Mouse (Mus musculus): Measurements from ENCODE around the gene Cryzl2. TPM values are rescaled to one million over a fixed set of nuclear protein-coding genes. Genes with fewer than 3 reads are reported as not detected.

The Cryzl2 gene
- total RNA-seq, 1 experiment: 6.9 TPM

DNA sequence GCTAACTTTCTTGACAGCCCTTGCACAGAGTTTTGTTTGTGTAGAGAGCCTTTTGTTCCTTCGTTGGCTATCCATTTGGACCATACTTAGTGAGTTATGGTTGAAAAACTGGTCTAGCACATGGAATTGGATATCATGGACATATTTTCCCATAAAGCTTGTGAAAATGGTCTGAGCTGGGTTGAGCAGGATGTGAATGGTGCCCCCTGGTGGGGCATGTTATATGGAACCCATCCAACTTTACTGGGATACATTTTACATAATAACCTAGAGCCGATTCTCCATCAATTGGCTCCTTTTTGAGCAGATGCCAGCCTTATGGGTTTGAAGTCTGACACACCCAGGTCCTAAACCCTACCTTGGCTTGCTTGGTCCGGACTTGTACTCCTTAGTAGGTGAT lies 6.8 kb downstream of the Cryzl2 start:
- no peaks in the 10 kb centered on the region for H3K4me1 ChIP-seq (ENCODE audit: control insufficient read depth in 2 of 2, insufficient read depth in 2 of 2, low read length in 2 of 2, poor library complexity in 1 of 2)
- peaks cover 2% of the 10 kb centered on the region; the same call in 1 of the 2 replicates for H3K36me3 ChIP-seq (ENCODE audit: control insufficient read depth, insufficient read depth, low read length, poor library complexity, severe bottlenecking)
- H3K4me3 ChIP-seq (ENCODE audit: insufficient read depth in 1 of 2, low read depth in 1 of 2, low read length in 2 of 2, poor library complexity in 1 of 2, severe bottlenecking in 1 of 2): no peak overlapping the region
- in situ Hi-C loops (cut with MboI; ENCODE audit: low sequenced_read_pairs in 2 of 2, unreplicated experiment in 2 of 2): loop anchor here in 1 of 2 experiments (25.0 kb wide), 1 partner anchor 378 kb away; no protein-coding TSS in a partner anchor
- H3K9ac ChIP-seq (ENCODE audit: insufficient read depth, low read depth, low read length, poor library complexity, severe bottlenecking): no peak overlapping the region
- no peak overlapping the region for H3K27ac ChIP-seq (ENCODE audit: insufficient read depth, low read depth, low read length, poor library complexity, severe bottlenecking)
- no peaks in the 10 kb centered on the region for H3K9me3 ChIP-seq (ENCODE audit: control insufficient read depth, insufficient read depth, low read depth, low read length)
- no peak for DNase-seq (ENCODE audit: low read depth, low spot score)
- TF ChIP-seq MAFK (IDR thresholded peaks at IDR 0.05; ENCODE audit: insufficient read depth, low read depth, low read length) (no peak), ZC3H11A (IDR thresholded peaks at IDR 0.05; ENCODE audit: borderline replicate concordance, low read depth, low read length) (no peak), ZNF384 (IDR thresholded peaks at IDR 0.05; ENCODE audit: low read depth, low read length) (no peak), HCFC1 (IDR thresholded peaks at IDR 0.05; ENCODE audit: borderline replicate concordance, insufficient read depth, low read length) (no peak), CHD2 (IDR thresholded peaks at IDR 0.05; ENCODE audit: low read depth, low read length) (no peak)

DNA sequence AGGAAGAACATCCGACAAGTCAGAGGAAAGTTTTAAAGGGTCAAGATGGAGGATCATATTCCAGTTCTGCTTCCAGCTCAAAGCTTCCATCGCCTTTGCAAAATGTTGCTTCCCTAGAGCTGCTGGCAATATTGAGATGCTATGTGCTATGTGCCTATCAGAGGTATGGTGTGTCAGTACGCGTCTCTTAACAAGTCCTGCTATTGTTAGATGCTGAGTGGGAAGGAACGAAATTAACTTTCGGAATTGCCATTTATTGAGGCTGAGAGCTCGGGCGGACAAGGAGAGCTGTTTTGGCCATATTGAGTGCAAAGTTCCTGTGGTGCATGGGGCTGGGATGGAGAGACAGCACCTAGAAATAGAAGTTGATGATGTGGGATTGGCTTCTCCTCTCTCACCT lies 9.5 kb downstream of the Cryzl2 start:
- Histone ChIP-seq H3K36me3 (ENCODE audit: control insufficient read depth, insufficient read depth, low read length, poor library complexity, severe bottlenecking) (peaks cover 2% of the 10 kb centered on the region; the same call in 1 of the 2 replicates), H3K4me1 (ENCODE audit: control insufficient read depth in 2 of 2, insufficient read depth in 2 of 2, low read length in 2 of 2, poor library complexity in 1 of 2) (no peaks in the 10 kb centered on the region), H3K27ac (ENCODE audit: insufficient read depth, low read depth, low read length, poor library complexity, severe bottlenecking) (no peak overlapping the region), H3K9ac (ENCODE audit: insufficient read depth, low read depth, low read length, poor library complexity, severe bottlenecking) (no peak overlapping the region), H3K9me3 (ENCODE audit: control insufficient read depth, insufficient read depth, low read depth, low read length) (no peaks in the 10 kb centered on the region), H3K4me3 (ENCODE audit: insufficient read depth in 1 of 2, low read depth in 1 of 2, low read length in 2 of 2, poor library complexity in 1 of 2, severe bottlenecking in 1 of 2) (no peak overlapping the region)
- TF ChIP-seq HCFC1 (IDR thresholded peaks at IDR 0.05; ENCODE audit: borderline replicate concordance, insufficient read depth, low read length) (no peak), CHD2 (IDR thresholded peaks at IDR 0.05; ENCODE audit: low read depth, low read length) (no peak), ZNF384 (IDR thresholded peaks at IDR 0.05; ENCODE audit: low read depth, low read length) (no peak), MAFK (IDR thresholded peaks at IDR 0.05; ENCODE audit: insufficient read depth, low read depth, low read length) (no peak), ZC3H11A (IDR thresholded peaks at IDR 0.05; ENCODE audit: borderline replicate concordance, low read depth, low read length) (no peak)
- DNase-seq (ENCODE audit: low read depth, low spot score): no peak
- in situ Hi-C loops (cut with MboI; ENCODE audit: low sequenced_read_pairs in 2 of 2, unreplicated experiment in 2 of 2): loop anchor here in 1 of 2 experiments (25.0 kb wide), 1 partner anchor 381 kb away; no protein-coding TSS in a partner anchor

DNA sequence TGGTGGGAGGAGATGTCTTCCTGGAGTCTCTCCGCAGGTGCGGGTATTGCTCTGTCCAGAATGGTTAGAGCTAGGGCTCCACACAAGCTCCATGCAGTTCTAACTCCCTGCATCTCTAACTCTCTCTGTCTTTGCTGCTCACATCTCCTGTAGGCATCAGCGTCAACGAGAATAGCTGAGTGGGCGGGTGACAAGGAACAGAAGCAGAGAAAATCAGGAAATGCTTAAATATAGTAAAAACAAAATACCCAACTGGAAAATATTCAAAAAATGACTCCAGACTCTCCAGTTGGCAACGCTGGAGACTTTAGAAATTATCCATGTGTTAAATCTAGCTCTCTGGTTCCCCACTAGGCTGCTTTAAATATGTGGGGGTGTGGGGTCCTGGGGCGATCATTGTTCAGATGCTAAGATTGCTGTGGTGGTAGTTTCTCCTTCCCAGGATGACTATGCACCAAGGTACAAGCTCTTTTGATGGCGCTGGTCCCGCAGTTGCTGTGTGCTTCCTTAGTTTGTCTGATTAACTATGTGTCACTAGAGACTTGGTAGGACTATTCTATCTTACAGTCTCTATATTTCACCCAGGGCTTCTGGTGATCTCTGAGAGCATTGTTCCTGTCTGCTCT lies 12.5 kb downstream of the Cryzl2 start:
- Histone ChIP-seq H3K4me1 (ENCODE audit: control insufficient read depth in 2 of 2, insufficient read depth in 2 of 2, low read length in 2 of 2, poor library complexity in 1 of 2) (no peaks in the 10 kb centered on the region), H3K27ac (ENCODE audit: insufficient read depth, low read depth, low read length, poor library complexity, severe bottlenecking) (no peak overlapping the region), H3K36me3 (ENCODE audit: control insufficient read depth, insufficient read depth, low read length, poor library complexity, severe bottlenecking) (peaks cover 2% of the 10 kb centered on the region; the same call in 1 of the 2 replicates), H3K9me3 (ENCODE audit: control insufficient read depth, insufficient read depth, low read depth, low read length) (no peaks in the 10 kb centered on the region), H3K4me3 (ENCODE audit: insufficient read depth in 1 of 2, low read depth in 1 of 2, low read length in 2 of 2, poor library complexity in 1 of 2, severe bottlenecking in 1 of 2) (no peak overlapping the region), H3K9ac (ENCODE audit: insufficient read depth, low read depth, low read length, poor library complexity, severe bottlenecking) (no peak overlapping the region)
- TF ChIP-seq MAFK (IDR thresholded peaks at IDR 0.05; ENCODE audit: insufficient read depth, low read depth, low read length) (no peak), ZC3H11A (IDR thresholded peaks at IDR 0.05; ENCODE audit: borderline replicate concordance, low read depth, low read length) (no peak), CHD2 (IDR thresholded peaks at IDR 0.05; ENCODE audit: low read depth, low read length) (no peak), ZNF384 (IDR thresholded peaks at IDR 0.05; ENCODE audit: low read depth, low read length) (no peak), HCFC1 (IDR thresholded peaks at IDR 0.05; ENCODE audit: borderline replicate concordance, insufficient read depth, low read length) (no peak)
- in situ Hi-C loops (cut with MboI; ENCODE audit: low sequenced_read_pairs in 2 of 2, unreplicated experiment in 2 of 2): loop anchor here in 1 of 2 experiments (25.0 kb wide), 1 partner anchor 384 kb away; no protein-coding TSS in a partner anchor
- no peak for DNase-seq (ENCODE audit: low read depth, low spot score)

DNA sequence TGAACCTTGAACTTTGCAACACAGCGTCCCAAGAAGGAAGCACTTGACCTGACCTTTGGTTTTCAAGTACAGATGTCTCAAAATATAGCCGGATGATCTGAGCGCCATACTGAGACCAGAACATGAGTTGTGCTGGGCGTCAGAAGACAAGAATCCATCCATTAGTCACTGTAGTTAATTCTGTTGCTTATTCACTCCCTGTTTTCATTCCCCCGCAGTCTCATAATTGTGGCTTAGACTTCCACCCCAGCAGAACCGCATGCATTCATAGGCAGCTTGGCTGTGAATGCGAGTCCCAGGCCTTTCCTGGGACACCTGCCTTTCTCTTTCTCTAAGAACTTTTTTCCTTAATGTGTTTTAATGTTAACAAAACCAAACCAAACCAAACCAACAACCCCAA lies 14.3 kb downstream of the Cryzl2 start:
- Histone ChIP-seq H3K36me3 (ENCODE audit: control insufficient read depth, insufficient read depth, low read length, poor library complexity, severe bottlenecking) (no peaks in the 10 kb centered on the region), H3K4me3 (ENCODE audit: insufficient read depth in 1 of 2, low read depth in 1 of 2, low read length in 2 of 2, poor library complexity in 1 of 2, severe bottlenecking in 1 of 2) (no peak overlapping the region), H3K9ac (ENCODE audit: insufficient read depth, low read depth, low read length, poor library complexity, severe bottlenecking) (no peak overlapping the region), H3K27ac (ENCODE audit: insufficient read depth, low read depth, low read length, poor library complexity, severe bottlenecking) (no peak overlapping the region), H3K4me1 (ENCODE audit: control insufficient read depth in 2 of 2, insufficient read depth in 2 of 2, low read length in 2 of 2, poor library complexity in 1 of 2) (no peaks in the 10 kb centered on the region), H3K9me3 (ENCODE audit: control insufficient read depth, insufficient read depth, low read depth, low read length) (no peaks in the 10 kb centered on the region)
- no peak for DNase-seq (ENCODE audit: low read depth, low spot score)
- no peak for TF ChIP-seq MAFK (IDR thresholded peaks at IDR 0.05; ENCODE audit: insufficient read depth, low read depth, low read length)
- no peak for TF ChIP-seq CHD2 (IDR thresholded peaks at IDR 0.05; ENCODE audit: low read depth, low read length)
- in situ Hi-C loops (cut with MboI; ENCODE audit: low sequenced_read_pairs in 2 of 2, unreplicated experiment in 2 of 2): loop anchor here in 1 of 2 experiments (25.0 kb wide), 1 partner anchor 385 kb away; no protein-coding TSS in a partner anchor

Data from ES-E14 (cell line).